Mouse (Mus musculus) liver, embryonic 16.5 days (tissue): Measurements from ENCODE around the gene Mob3b. TPM values are rescaled to one million over a fixed set of nuclear protein-coding genes. Genes with fewer than 3 reads are reported as not detected.

ENCODE experiments used
- ATAC-seq: fragments of 200-750 bp; cut with Nextera tagmentation; 2 replicates; pipeline ENCODE4 v1.8.0; 2017; ENCODE audit warnings: low read depth, mild to moderate bottlenecking, moderate number of reproducible peaks, moderate library complexity
- H3K27ac ChIP-seq: fragments of 300-500 bp; sonication (generic); 2 replicates; pipeline ENCODE4 v1.5.1; 2014; ENCODE audit warnings: mild to moderate bottlenecking, low read length
- H3K27me3 ChIP-seq: fragments of 300-500 bp; sonication (generic); 2 replicates; pipeline ENCODE4 v1.6.1; 2014; ENCODE audit warnings: low read depth, low read length, mixed read lengths; ENCODE audit not compliant: control insufficient read depth, insufficient read depth
- H3K36me3 ChIP-seq: fragments of 300-500 bp; sonication (generic); 2 replicates; pipeline ENCODE4 v1.6.1; 2014; ENCODE audit warnings: mild to moderate bottlenecking; ENCODE audit not compliant: control insufficient read depth, insufficient read depth
- H3K4me1 ChIP-seq: fragments of 300-500 bp; sonication (generic); 2 replicates; pipeline ENCODE4 v1.6.1; 2014; ENCODE audit warnings: low read depth, low read length, mixed read lengths; ENCODE audit not compliant: control insufficient read depth
- H3K4me2 ChIP-seq: fragments of 300-500 bp; sonication (generic); 2 replicates; pipeline ENCODE4 v1.6.1; 2014; ENCODE audit warnings: low read depth, low read length, mixed read lengths
- H3K4me3 ChIP-seq: fragments of 300-500 bp; sonication (generic); 2 replicates; pipeline ENCODE4 v1.5.1; 2014; ENCODE audit warnings: low read depth, mild to moderate bottlenecking, low read length
- H3K9ac ChIP-seq: fragments of 300-500 bp; sonication (generic); 2 replicates; pipeline ENCODE4 v1.6.1; 2014; ENCODE audit warnings: low read depth, low read length
- H3K9me3 ChIP-seq: fragments of 300-500 bp; sonication (generic); replicated peaks from 2 replicates; pipeline ENCODE4 v1.6.1; 2016; ENCODE audit warnings: low read length; ENCODE audit not compliant: control insufficient read depth
- WGBS: fragments of 180-500 bp; shearing (Covaris S2); extraction: QIAGEN DNeasy Blood & Tissue Kit; methylation state at CpG from one replicate; pipeline ENCODE4 v1.1.7; 2014; ENCODE audit not compliant: insufficient replicate concordance; 5-methylcytosine and 5-hydroxymethylcytosine counted together
- polyA plus RNA-seq: library from polyadenylated mRNA; unstranded; fragments of >200 nt; fragmentation: Nextera tagmentation; extraction: Ambion mirVana; gene quantifications from 2 replicates; pipeline ENCODE4 v1.2.1, GENCODE M21; 2015

Mob3b gene
- polyA plus RNA-seq, 1 experiment from 2014 or later: 10.2 TPM

DNA sequence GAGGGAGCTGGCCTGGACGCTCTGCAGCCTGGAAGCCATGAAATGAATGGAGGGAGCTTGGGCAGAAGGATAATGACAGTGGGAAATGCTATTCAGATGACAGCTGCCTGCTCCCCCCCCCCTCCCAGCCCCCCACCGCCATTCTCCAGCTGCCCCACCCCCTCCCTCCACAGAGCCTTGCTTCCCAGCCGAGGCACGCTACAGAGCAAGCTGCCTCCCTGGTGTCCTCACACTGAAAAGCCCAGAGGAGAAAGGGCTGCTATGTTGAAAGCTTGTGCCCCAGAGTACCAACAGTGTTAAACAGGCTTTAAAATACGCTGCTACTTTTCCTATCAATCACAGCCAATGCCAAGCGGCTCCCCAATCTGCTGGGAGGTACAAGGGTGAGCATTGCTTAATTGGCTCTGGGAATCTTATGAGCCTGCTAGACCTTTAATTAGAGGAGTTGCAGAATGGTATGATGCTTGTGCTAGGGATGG lies 31.9 kb downstream of the Mob3b start:
- H3K36me3 ChIP-seq: no peaks in the 10 kb centered on the region
- no peak overlapping the region for H3K4me2 ChIP-seq
- H3K9me3 ChIP-seq: no peaks in the 10 kb centered on the region
- H3K4me3 ChIP-seq: no peak overlapping the region
- no peak overlapping the region for H3K27ac ChIP-seq
- 0 out of 2 replicates have a peak, but pooled peaks have one; percentile 27 for ATAC-seq
- H3K9ac ChIP-seq: no peak overlapping the region
- 49% methylated on average over 6 of the region's 6 CpGs for WGBS
- peaks cover 2% of the 10 kb centered on the region for H3K4me1 ChIP-seq
- H3K27me3 ChIP-seq: no peaks in the 10 kb centered on the region

GRCm38 (mm10) chr4:35124027-35124426 lies 33.3 kb downstream of the Mob3b start:
- H3K27me3 ChIP-seq: no peaks in the 10 kb centered on the region
- H3K27ac ChIP-seq: no peak overlapping the region
- 71% methylated on average over 11 of the region's 11 CpGs for WGBS
- H3K4me1 ChIP-seq: peaks cover 2% of the 10 kb centered on the region
- H3K36me3 ChIP-seq: no peaks in the 10 kb centered on the region
- no peak for ATAC-seq
- no peak overlapping the region for H3K9ac ChIP-seq
- H3K9me3 ChIP-seq: no peaks in the 10 kb centered on the region
- no peak overlapping the region for H3K4me3 ChIP-seq
- H3K4me2 ChIP-seq: no peak overlapping the region

DNA sequence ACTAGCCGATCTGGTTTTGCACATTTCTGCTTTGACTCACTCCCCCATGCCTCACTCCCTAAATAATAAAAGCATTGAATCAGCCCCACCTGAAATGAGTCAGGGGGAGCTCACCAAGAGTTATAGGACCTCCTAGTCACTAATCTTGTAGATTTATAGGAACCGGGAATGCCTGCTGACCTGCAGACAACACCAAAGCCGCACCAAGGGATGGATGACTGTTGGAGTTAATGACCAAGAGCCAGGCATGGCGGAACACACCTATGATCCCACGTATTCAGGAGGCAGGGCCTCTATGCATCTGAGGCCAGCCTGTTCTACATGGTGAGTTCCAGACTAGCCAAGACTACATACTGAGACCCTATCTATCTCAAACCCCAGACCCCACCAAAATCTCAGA lies 34.2 kb downstream of the Mob3b start:
- H3K27ac ChIP-seq: no peak overlapping the region
- H3K4me2 ChIP-seq: no peak overlapping the region
- H3K4me3 ChIP-seq: no peak overlapping the region
- ATAC-seq: no peak
- H3K36me3 ChIP-seq: no peaks in the 10 kb centered on the region
- H3K4me1 ChIP-seq: peaks cover 2% of the 10 kb centered on the region; the same call in 1 of the 2 replicates
- no peaks in the 10 kb centered on the region for H3K9me3 ChIP-seq
- WGBS: 75% methylated on average over 5 of the region's 5 CpGs
- H3K9ac ChIP-seq: no peak overlapping the region
- no peaks in the 10 kb centered on the region for H3K27me3 ChIP-seq

DNA sequence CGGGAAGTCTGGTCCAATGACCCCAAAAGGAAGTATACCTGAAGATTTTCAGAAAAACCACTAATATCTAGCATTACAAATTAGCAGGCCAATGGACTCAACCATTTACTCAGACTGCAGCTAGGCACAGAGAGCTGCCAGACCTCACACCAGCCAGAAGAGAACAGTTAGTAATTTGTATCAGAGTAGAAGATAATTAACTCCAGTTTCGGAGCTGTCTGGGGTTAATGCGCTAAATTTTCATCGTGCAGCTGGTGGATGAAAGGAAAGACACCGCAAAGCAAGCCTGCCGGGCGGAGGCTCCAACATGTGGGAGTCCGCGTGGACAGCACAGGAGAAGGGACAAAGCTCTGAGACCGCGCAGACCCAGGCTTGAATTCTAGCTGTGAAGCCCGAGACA lies 36.2 kb downstream of the Mob3b start:
- no peak overlapping the region for H3K4me2 ChIP-seq
- peaks cover 2% of the 10 kb centered on the region; the same call in 1 of the 2 replicates for H3K4me1 ChIP-seq
- 70% methylated on average over 12 of the region's 12 CpGs for WGBS
- H3K9me3 ChIP-seq: no peaks in the 10 kb centered on the region
- ATAC-seq: no peak
- no peak overlapping the region for H3K27ac ChIP-seq
- H3K27me3 ChIP-seq: no peaks in the 10 kb centered on the region
- H3K36me3 ChIP-seq: no peaks in the 10 kb centered on the region
- H3K9ac ChIP-seq: no peak overlapping the region
- no peak overlapping the region for H3K4me3 ChIP-seq

GRCm38 (mm10) chr4:35120575-35120974 lies 36.7 kb downstream of the Mob3b start:
- ATAC-seq: no peak
- WGBS: 69% methylated on average over 8 of the region's 8 CpGs

GRCm38 (mm10) chr4:35120159-35120558 lies 37.1 kb downstream of the Mob3b start:
- Histone ChIP-seq H3K4me1 (peaks cover 2% of the 10 kb centered on the region; the same call in 1 of the 2 replicates), H3K27me3 (no peaks in the 10 kb centered on the region), H3K9me3 (no peaks in the 10 kb centered on the region), H3K36me3 (no peaks in the 10 kb centered on the region), H3K9ac (no peak overlapping the region), H3K4me2 (no peak overlapping the region), H3K4me3 (no peak overlapping the region), H3K27ac (no peak overlapping the region)
- 24% methylated on average over 4 of the region's 4 CpGs for WGBS
- no peak for ATAC-seq

More at GRCm38 (mm10) chr4:35120575-35120974, 36.7 kb downstream of the Mob3b start:
- Histone ChIP-seq H3K36me3 (no peaks in the 10 kb centered on the region), H3K4me3 (no peak overlapping the region), H3K9ac (no peak overlapping the region), H3K9me3 (no peaks in the 10 kb centered on the region), H3K27ac (no peak overlapping the region), H3K27me3 (no peaks in the 10 kb centered on the region), H3K4me2 (no peak overlapping the region), H3K4me1 (peaks cover 2% of the 10 kb centered on the region; the same call in 1 of the 2 replicates)

GRCm38 (mm10) chr4:35118851-35119250 lies 38.4 kb downstream of the Mob3b start:
- Histone ChIP-seq H3K27ac (no peak overlapping the region), H3K4me2 (no peak overlapping the region), H3K9me3 (no peaks in the 10 kb centered on the region), H3K9ac (no peak overlapping the region), H3K4me1 (peaks cover 2% of the 10 kb centered on the region; the same call in 1 of the 2 replicates), H3K36me3 (no peaks in the 10 kb centered on the region), H3K4me3 (no peak overlapping the region), H3K27me3 (no peaks in the 10 kb centered on the region)
- ATAC-seq: no peak
- 42% methylated on average over 2 of the region's 2 CpGs for WGBS

DNA sequence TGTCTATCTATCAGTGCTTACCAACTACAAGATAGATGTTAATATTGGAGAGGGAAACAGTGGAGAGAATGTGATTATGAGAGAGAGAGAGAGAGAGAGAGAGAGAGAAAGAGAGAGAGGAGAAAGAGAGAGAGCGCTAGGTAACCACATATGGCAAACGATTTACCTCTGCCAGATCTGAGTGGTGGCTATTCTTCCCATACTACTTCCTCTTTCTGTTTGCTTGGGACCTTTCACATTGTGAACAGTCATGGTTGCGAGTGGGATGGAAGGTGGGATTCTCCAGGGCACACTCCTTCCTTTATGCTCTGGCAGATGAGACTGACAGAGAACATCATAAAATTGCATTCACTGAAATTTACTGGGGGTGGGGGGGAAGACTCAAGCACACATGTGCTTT lies 40.1 kb downstream of the Mob3b start:
- Histone ChIP-seq H3K27ac (no peak overlapping the region), H3K27me3 (no peaks in the 10 kb centered on the region), H3K4me2 (no peak overlapping the region), H3K36me3 (no peaks in the 10 kb centered on the region), H3K4me3 (no peak overlapping the region), H3K9ac (no peak overlapping the region), H3K4me1 (peaks cover 2% of the 10 kb centered on the region; the same call in 1 of the 2 replicates), H3K9me3 (no peaks in the 10 kb centered on the region)
- no peak for ATAC-seq
- WGBS: 47% methylated on average over 3 of the region's 3 CpGs

DNA sequence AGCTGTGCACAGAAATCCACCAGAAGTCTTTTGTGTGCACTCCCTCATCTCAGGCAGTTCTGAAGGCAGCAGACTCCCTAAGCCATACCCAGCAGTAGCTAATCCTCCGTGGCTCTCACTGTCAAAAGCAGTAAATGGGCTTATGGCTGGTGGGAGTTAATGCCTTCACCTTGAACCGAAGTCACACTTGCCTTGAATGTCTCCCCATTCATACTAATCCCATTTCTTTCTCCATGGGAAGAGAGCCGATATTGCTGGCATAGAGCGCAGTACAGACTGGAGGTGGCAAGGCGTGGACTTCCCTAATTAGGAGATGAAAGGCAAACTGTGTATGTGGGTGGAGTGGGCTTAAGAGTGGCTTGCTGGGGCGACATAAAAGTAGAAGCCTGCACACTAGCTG lies 41.4 kb downstream of the Mob3b start:
- Histone ChIP-seq H3K4me3 (no peak overlapping the region), H3K27ac (no peak overlapping the region), H3K4me1 (peaks cover under 1% of the 10 kb centered on the region; the same call in 1 of the 2 replicates), H3K9me3 (no peaks in the 10 kb centered on the region), H3K36me3 (no peaks in the 10 kb centered on the region), H3K4me2 (no peak overlapping the region), H3K27me3 (no peaks in the 10 kb centered on the region), H3K9ac (no peak overlapping the region)
- no peak for ATAC-seq
- WGBS: 63% methylated on average over 6 of the region's 6 CpGs
